Mouse (Mus musculus) heart, adult 2 months (tissue): ENCODE data around the gene Gpr152. TPM values are rescaled to one million over a fixed set of nuclear protein-coding genes. Genes with fewer than 3 reads are reported as not detected.

Experiments
- DNase-seq, 2 experiments: peaks; one replicate each; pipeline ENCODE4 v3.0.0; 2021
- H3K27ac ChIP-seq: fragments of 200-600 bp; 2 replicates; pipeline ENCODE4 v1.8.1; 2022
- H3K27me3 ChIP-seq: fragments of 200-500 bp; 2 replicates; pipeline ENCODE4 v1.6.1; 2012; ENCODE audit warnings: mild to moderate bottlenecking, low read length, inconsistent platforms, mixed read lengths; ENCODE audit not compliant: control insufficient read depth, insufficient read depth
- H3K36me3 ChIP-seq: fragments of 200-500 bp; 2 replicates; pipeline ENCODE4 v1.6.1; 2012; ENCODE audit warnings: low read length, inconsistent platforms; ENCODE audit not compliant: control insufficient read depth, insufficient read depth
- H3K4me1 ChIP-seq: fragments of 200-500 bp; 2 replicates; pipeline ENCODE4 v1.6.1; 2011; ENCODE audit warnings: low read length; ENCODE audit not compliant: control insufficient read depth, insufficient read depth
- H3K4me3 ChIP-seq: fragments of 200-600 bp; 2 replicates; pipeline ENCODE4 v1.8.1; 2022
- H3K79me2 ChIP-seq: fragments of 200-500 bp; replicated peaks from 2 replicates; pipeline ENCODE4 v1.6.1; 2012; ENCODE audit warnings: mild to moderate bottlenecking, inconsistent platforms, low read length, moderate library complexity, mixed read lengths; ENCODE audit not compliant: control insufficient read depth, insufficient read depth
- H3K9ac ChIP-seq: fragments of 200-500 bp; 2 replicates; pipeline ENCODE4 v1.6.1; 2012; ENCODE audit warnings: low read depth, mild to moderate bottlenecking, control low read depth, inconsistent platforms, low read length, mixed read lengths
- CTCF ChIP-seq: fragments of 200-600 bp; IDR thresholded peaks from 2 replicates; pipeline ENCODE4 v1.8.1; 2022; ENCODE audit warnings: antibody characterized with exemption, mild to moderate bottlenecking, moderate library complexity
- EP300 ChIP-seq: fragments of 200-500 bp; IDR thresholded peaks from 2 replicates; pipeline ENCODE4 v1.6.1; 2011; ENCODE audit warnings: low read depth, low read length, control low read depth; ENCODE audit not compliant: insufficient read depth
- POLR2A ChIP-seq: fragments of 200-500 bp; IDR thresholded peaks from 2 replicates; pipeline ENCODE4 v1.6.1; 2011; ENCODE audit warnings: mild to moderate bottlenecking, low read depth, low read length, control low read depth; ENCODE audit not compliant: insufficient read depth
- WGBS: fragments of 180-500 bp; shearing (Covaris S2); methylation state at CpG from one replicate; pipeline ENCODE4 v1.1.7; 2018; 5-methylcytosine and 5-hydroxymethylcytosine counted together
- intact Hi-C: fragments of 180-260 bp; cut with DNase I; formaldehyde crosslinking; loops from one replicate; pipeline ENCODE4 v1.15.1; 2025
- polyA plus RNA-seq: library from polyadenylated mRNA; depleted of rRNA; stranded (reverse); fragments of >200 nt; gene quantifications from 2 replicates; pipeline ENCODE4 v1.2.3, GENCODE M21; 2012
- total RNA-seq, 2 experiments: library from RNA; stranded (reverse); gene quantifications; 2 replicates each; pipeline ENCODE4 v1.2.3; 2021

Gpr152 gene
- total and polyA plus RNA-seq, 3 experiments: 0.05 to 0.12 TPM; not detected in 1

- Histone ChIP-seq H3K27me3 (no peaks in the 10 kb centered on the region), H3K4me1 (peaks cover 10% of the 10 kb centered on the region), H3K9ac (peak overlapping the region; percentile 42), H3K4me3 (no peak overlapping the region), H3K79me2 (no peaks in the 10 kb centered on the region), H3K27ac (peak overlapping the region; percentile 61), H3K36me3 (no peaks in the 10 kb centered on the region)
- intact Hi-C loops: no loop called here
- WGBS: 23% methylated on average over 13 of the region's 13 CpGs
- TF ChIP-seq EP300 (0 out of 2 replicates have a peak, but pooled peaks have one; percentile 22), CTCF (no peak), POLR2A (no peak)
- peak; percentile 83 for DNase-seq
Measured at GRCm38 (mm10) chr19:4113186-4113805, 26.3 kb upstream of the Gpr152 start.

GRCm38 (mm10) chr19:4113806-4114230 is 25.8 kb upstream of the Gpr152 start:
- no peak overlapping the region for H3K4me3 ChIP-seq
- TF ChIP-seq EP300 (no peak), CTCF (no peak), POLR2A (no peak)
- H3K79me2 ChIP-seq: no peaks in the 10 kb centered on the region
- intact Hi-C loops: no loop called here
- H3K27me3 ChIP-seq: no peaks in the 10 kb centered on the region
- peak overlapping the region; percentile 61 for H3K27ac ChIP-seq
- DNase-seq: peak in 1 of 2 experiments; percentile 66
- 31% methylated on average over 5 of the region's 5 CpGs for WGBS
- H3K36me3 ChIP-seq: no peaks in the 10 kb centered on the region
- peaks cover 10% of the 10 kb centered on the region for H3K4me1 ChIP-seq
- no peak overlapping the region; the same call in 1 of the 2 replicates for H3K9ac ChIP-seq

- Histone ChIP-seq H3K27ac (no peak overlapping the region), H3K4me1 (peaks cover 10% of the 10 kb centered on the region), H3K36me3 (no peaks in the 10 kb centered on the region), H3K4me3 (no peak overlapping the region), H3K9ac (no peak overlapping the region), H3K27me3 (no peaks in the 10 kb centered on the region), H3K79me2 (no peaks in the 10 kb centered on the region)
- no peak for DNase-seq
- intact Hi-C loops: no loop called here
- 87% methylated on average over 10 of the region's 10 CpGs for WGBS
- TF ChIP-seq CTCF (no peak), EP300 (no peak), POLR2A (no peak)
Measured at GRCm38 (mm10) chr19:4114551-4114950, 25.0 kb upstream of the Gpr152 start.

- no peak overlapping the region for H3K4me3 ChIP-seq
- DNase-seq: no peak
- intact Hi-C loops: no loop called here
- no peak overlapping the region for H3K9ac ChIP-seq
- no peaks in the 10 kb centered on the region for H3K79me2 ChIP-seq
- peaks cover 10% of the 10 kb centered on the region for H3K4me1 ChIP-seq
- no peaks in the 10 kb centered on the region for H3K27me3 ChIP-seq
- TF ChIP-seq EP300: no peak
- TF ChIP-seq CTCF: no peak
- TF ChIP-seq POLR2A: no peak
- WGBS: 89% methylated on average over 10 of the region's 10 CpGs
- H3K27ac ChIP-seq: no peak overlapping the region
- H3K36me3 ChIP-seq: no peaks in the 10 kb centered on the region
Measured at GRCm38 (mm10) chr19:4115144-4115543, 24.4 kb upstream of the Gpr152 start.

- DNase-seq: no peak
- TF ChIP-seq CTCF: no peak
- TF ChIP-seq EP300: no peak
- TF ChIP-seq POLR2A: no peak
- Histone ChIP-seq H3K79me2 (no peaks in the 10 kb centered on the region), H3K27ac (no peak overlapping the region), H3K9ac (no peak overlapping the region), H3K4me3 (no peak overlapping the region), H3K4me1 (peaks cover 14% of the 10 kb centered on the region), H3K36me3 (peaks cover 2% of the 10 kb centered on the region; the same call in 1 of the 2 replicates), H3K27me3 (no peaks in the 10 kb centered on the region)
- intact Hi-C loops: no loop called here
- 84% methylated on average over 11 of the region's 11 CpGs for WGBS
Measured at GRCm38 (mm10) chr19:4115816-4116215, 23.8 kb upstream of the Gpr152 start.

- H3K9ac ChIP-seq: no peak overlapping the region
- H3K4me1 ChIP-seq: peaks cover 16% of the 10 kb centered on the region
- no peak for DNase-seq
- intact Hi-C loops: no loop called here
- no peak for TF ChIP-seq EP300
- TF ChIP-seq POLR2A: no peak
- TF ChIP-seq CTCF: no peak
- H3K27me3 ChIP-seq: no peaks in the 10 kb centered on the region
- no peak overlapping the region for H3K27ac ChIP-seq
- H3K4me3 ChIP-seq: no peak overlapping the region
- peaks cover 2% of the 10 kb centered on the region; the same call in 1 of the 2 replicates for H3K36me3 ChIP-seq
- H3K79me2 ChIP-seq: no peaks in the 10 kb centered on the region
- WGBS: 95% methylated on average over 7 of the region's 7 CpGs
Measured at GRCm38 (mm10) chr19:4117006-4117405, 22.6 kb upstream of the Gpr152 start.
